Mouse (Mus musculus) forebrain, embryonic 16.5 days (tissue): Measurements from ENCODE around the gene Tex30. TPM values are rescaled to one million over a fixed set of nuclear protein-coding genes. Genes with fewer than 3 reads are reported as not detected.

Source experiments
- ATAC-seq: fragments of 200-750 bp; cut with Nextera tagmentation; 2 replicates; pipeline ENCODE4 v1.8.0; 2017; ENCODE audit warnings: mild to moderate bottlenecking, moderate library complexity
- H3K27ac ChIP-seq: fragments of 300-500 bp; sonication (generic); 2 replicates; pipeline ENCODE4 v1.5.1; 2014; ENCODE audit warnings: low read length, control low read depth
- H3K27me3 ChIP-seq: fragments of 300-500 bp; sonication (generic); replicated peaks from 2 replicates; pipeline ENCODE4 v1.6.1; 2014; ENCODE audit warnings: low read length; ENCODE audit not compliant: control insufficient read depth, insufficient read depth
- H3K36me3 ChIP-seq: fragments of 300-500 bp; sonication (generic); 2 replicates; pipeline ENCODE4 v1.6.1; 2014; ENCODE audit not compliant: control insufficient read depth, insufficient read depth
- H3K4me1 ChIP-seq: fragments of 300-500 bp; sonication (generic); replicated peaks from 2 replicates; pipeline ENCODE4 v1.6.1; 2014; ENCODE audit warnings: low read length; ENCODE audit not compliant: control insufficient read depth, insufficient read depth
- H3K4me2 ChIP-seq: fragments of 300-500 bp; sonication (generic); 2 replicates; pipeline ENCODE4 v1.6.1; 2014; ENCODE audit warnings: mild to moderate bottlenecking, low read length, control low read depth
- H3K4me3 ChIP-seq: fragments of 300-500 bp; sonication (generic); replicated peaks from 2 replicates; pipeline ENCODE4 v1.5.1; 2014; ENCODE audit warnings: mild to moderate bottlenecking, low read length, control low read depth
- H3K9ac ChIP-seq: fragments of 300-500 bp; sonication (generic); replicated peaks from 2 replicates; pipeline ENCODE4 v1.6.1; 2014; ENCODE audit warnings: low read depth, low read length, control low read depth
- H3K9me3 ChIP-seq: fragments of 300-500 bp; sonication (generic); 2 replicates; pipeline ENCODE4 v1.6.1; 2016; ENCODE audit warnings: low read length; ENCODE audit not compliant: control insufficient read depth
- WGBS: fragments of 180-500 bp; shearing (Covaris S2); extraction: QIAGEN DNeasy Blood & Tissue Kit; methylation state at CpG from one replicate; pipeline ENCODE4 v1.1.7; 2014; 5-methylcytosine and 5-hydroxymethylcytosine counted together
- polyA plus RNA-seq: library from polyadenylated mRNA; unstranded; fragments of >200 nt; fragmentation: Nextera tagmentation; extraction: Ambion mirVana; gene quantifications from 2 replicates; pipeline ENCODE4 v1.2.1, GENCODE M21; 2015

The Tex30 gene
- 64.6 and 75.4 TPM in 2 replicates for polyA plus RNA-seq

DNA sequence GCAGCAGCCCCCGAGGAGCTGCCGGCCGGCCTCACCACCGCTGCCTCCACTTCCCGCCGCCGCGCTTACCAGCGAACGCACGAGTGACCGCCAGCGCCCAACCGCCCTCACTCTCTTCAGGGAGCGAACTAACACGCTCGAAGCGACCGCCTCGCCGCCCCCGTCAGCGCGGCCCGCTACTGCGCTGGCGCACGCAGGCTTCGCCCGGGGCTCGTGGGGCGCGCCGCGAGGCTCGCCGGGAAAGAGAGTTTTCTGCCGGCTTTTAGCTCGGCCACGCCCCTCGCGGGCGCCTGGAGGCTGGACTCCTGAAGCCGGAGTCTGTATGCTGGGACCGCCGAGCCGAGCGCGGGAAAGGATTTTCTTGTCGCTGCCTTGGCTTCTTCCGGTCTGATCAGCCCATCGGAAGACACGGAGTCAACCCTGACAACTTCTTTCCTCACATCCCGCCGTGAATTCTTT lies at the start of gene Tex30:
TSS of gene Tex30 (minus strand) at position 183 of the 459 bp plus-strand sequence.
- no peaks in the 10 kb centered on the region for H3K9me3 ChIP-seq
- peak; percentile 99 for ATAC-seq
- peaks cover 9% of the 10 kb centered on the region for H3K4me1 ChIP-seq
- H3K4me2 ChIP-seq, result peak within 1 kb of the TSS; percentile 69
- peak within 1 kb of the TSS; percentile 85 for H3K27ac ChIP-seq
- peaks cover 2% of the 10 kb centered on the region; the same call in 1 of the 2 replicates for H3K36me3 ChIP-seq
- 0% methylated on average over 52 of the region's 55 CpGs for WGBS
- peak within 1 kb of the TSS; percentile 89 for H3K4me3 ChIP-seq
- H3K9ac ChIP-seq, result peak within 1 kb of the TSS; percentile 81
- H3K27me3 ChIP-seq, result no peaks in the 10 kb centered on the region

DNA sequence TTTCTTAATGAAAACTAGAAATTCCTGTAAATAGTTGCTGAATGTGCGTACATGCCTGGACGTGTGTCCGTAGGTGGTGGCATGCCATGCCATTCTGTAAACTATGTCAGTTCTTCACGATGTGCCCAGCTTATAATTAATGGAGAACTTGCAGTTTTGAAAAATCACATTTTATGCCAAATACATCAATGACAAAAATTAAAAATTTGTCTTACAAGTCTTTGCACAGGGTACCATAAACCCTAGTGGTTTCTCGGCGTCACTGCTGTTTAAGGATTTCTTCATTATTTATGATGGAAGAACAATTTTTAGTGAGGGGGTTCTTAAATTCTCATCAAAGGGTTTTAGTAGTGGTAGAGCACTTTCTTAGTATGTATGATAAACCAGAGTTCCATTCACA lies 46.5 kb upstream of the Tex30 start:
- 20% methylated on average over 6 of the region's 6 CpGs for WGBS
- Histone ChIP-seq H3K4me3 (peak overlapping the region; percentile 58), H3K27ac (no peak overlapping the region), H3K36me3 (no peaks in the 10 kb centered on the region), H3K4me2 (peak overlapping the region; percentile 78), H3K9me3 (no peaks in the 10 kb centered on the region), H3K27me3 (no peaks in the 10 kb centered on the region), H3K9ac (peak overlapping the region; percentile 82; the same call in 1 of the 2 replicates), H3K4me1 (peaks cover 4% of the 10 kb centered on the region; the same call in 1 of the 2 replicates)
- no peak for ATAC-seq

DNA sequence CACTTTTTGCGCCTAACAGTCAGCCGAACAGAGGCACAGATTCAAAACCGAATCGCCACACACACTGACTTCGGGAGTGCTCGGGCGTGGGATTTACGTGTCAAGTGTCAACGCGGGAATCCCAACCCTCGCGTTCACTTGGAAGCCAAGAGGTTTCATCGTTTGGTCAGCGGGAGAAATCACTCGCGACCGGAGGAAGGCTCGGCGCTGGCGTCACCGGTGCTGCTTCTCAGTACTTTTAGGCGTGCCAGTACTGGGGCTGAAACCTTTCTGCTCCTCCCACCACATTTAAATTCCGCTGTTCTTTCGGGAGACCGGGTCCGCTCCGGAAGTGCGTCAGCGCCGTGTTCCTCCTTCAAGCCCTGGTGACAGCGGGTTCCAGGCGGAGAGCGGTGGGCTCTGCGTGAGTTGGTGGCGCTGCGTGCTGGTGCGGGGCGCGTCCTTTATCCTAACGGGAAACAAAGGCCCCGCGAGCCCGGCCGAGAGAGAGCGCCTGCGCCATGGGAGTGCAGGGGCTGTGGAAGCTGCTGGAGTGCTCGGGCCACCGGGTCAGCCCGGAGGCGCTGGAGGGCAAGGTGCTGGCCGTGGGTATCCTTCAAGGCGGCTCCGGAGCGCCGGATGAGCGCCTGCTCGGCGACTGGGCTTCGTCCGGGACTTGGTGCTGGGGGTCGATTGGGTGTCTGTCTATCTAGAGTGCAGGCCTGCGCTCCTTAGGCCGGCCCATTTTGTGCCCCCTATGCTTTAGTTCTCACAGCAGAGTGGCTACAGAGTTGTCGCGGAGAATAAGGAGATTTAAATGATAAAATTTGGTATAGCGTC lies 45.5 kb upstream of the Tex30 start, which contains the start of gene Ercc5:
TSS of gene Ercc5 (plus strand) at position 182 of the 819 bp plus-strand sequence.
- WGBS, result under 1% methylated on average over 66 of the region's 66 CpGs
- Histone ChIP-seq H3K4me3 (peak within 1 kb of the TSS; percentile 58), H3K9me3 (no peaks in the 10 kb centered on the region), H3K4me1 (peaks cover 4% of the 10 kb centered on the region; the same call in 1 of the 2 replicates), H3K4me2 (peak within 1 kb of the TSS; percentile 78), H3K9ac (peak within 1 kb of the TSS; percentile 82), H3K27ac (peak within 1 kb of the TSS; percentile 95), H3K27me3 (no peaks in the 10 kb centered on the region), H3K36me3 (peaks cover 6% of the 10 kb centered on the region; the same call in 1 of the 2 replicates)
- ATAC-seq, result peak; percentile 98

DNA sequence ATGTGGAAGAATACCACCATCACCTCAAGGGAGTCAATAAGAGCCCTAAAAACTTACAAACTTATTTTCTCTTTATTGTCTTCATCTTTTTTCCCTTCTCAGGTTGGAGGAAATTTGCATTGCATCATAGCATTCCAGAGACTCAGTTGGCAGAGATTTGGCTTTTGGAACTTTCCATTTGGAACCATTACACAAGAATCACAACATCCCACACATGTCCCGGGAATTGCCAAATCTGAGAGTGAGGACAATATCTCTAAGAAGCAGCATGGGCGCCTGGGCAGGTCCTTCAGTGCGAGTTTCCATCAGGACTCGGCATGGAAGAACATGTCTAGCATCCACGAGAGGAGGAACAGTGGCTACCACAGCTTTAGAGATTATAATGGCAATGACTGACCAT lies 40.5 kb upstream of the Tex30 start:
- Histone ChIP-seq H3K9ac (no peak overlapping the region), H3K4me3 (no peak overlapping the region), H3K4me2 (no peak overlapping the region), H3K36me3 (peaks cover 15% of the 10 kb centered on the region), H3K27me3 (no peaks in the 10 kb centered on the region), H3K27ac (no peak overlapping the region), H3K9me3 (no peaks in the 10 kb centered on the region), H3K4me1 (0 out of 2 replicates have a peak, but pooled peaks cover 4% of the 10 kb centered on the region)
- 94% methylated on average over 5 of the region's 5 CpGs for WGBS
- ATAC-seq, result no peak

DNA sequence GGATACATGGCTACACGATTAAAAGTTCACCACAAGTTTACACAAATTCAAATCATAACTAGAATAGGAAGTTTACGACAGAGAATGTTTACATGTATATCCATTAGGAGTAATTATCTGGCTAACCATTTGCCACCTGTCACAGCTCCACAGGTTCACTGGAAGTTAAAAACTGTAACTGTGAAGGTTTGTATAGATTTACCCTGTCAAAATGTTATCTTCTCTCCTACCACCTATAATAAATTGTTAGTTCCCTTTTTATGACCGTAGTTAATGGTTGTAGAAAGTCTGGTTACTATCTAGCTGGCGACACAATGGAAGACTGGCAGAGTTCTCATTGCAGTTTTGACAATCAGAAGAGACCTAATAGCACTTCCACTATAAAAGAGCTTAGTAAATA lies 38.0 kb upstream of the Tex30 start:
- no peak overlapping the region for H3K4me3 ChIP-seq
- H3K36me3 ChIP-seq, result peaks cover 16% of the 10 kb centered on the region
- no peaks in the 10 kb centered on the region for H3K4me1 ChIP-seq
- no peaks in the 10 kb centered on the region for H3K9me3 ChIP-seq
- H3K9ac ChIP-seq, result no peak overlapping the region
- H3K27ac ChIP-seq, result no peak overlapping the region
- 94% methylated on average over 4 of the region's 4 CpGs for WGBS
- no peak overlapping the region for H3K4me2 ChIP-seq
- no peak for ATAC-seq
- H3K27me3 ChIP-seq, result no peaks in the 10 kb centered on the region

DNA sequence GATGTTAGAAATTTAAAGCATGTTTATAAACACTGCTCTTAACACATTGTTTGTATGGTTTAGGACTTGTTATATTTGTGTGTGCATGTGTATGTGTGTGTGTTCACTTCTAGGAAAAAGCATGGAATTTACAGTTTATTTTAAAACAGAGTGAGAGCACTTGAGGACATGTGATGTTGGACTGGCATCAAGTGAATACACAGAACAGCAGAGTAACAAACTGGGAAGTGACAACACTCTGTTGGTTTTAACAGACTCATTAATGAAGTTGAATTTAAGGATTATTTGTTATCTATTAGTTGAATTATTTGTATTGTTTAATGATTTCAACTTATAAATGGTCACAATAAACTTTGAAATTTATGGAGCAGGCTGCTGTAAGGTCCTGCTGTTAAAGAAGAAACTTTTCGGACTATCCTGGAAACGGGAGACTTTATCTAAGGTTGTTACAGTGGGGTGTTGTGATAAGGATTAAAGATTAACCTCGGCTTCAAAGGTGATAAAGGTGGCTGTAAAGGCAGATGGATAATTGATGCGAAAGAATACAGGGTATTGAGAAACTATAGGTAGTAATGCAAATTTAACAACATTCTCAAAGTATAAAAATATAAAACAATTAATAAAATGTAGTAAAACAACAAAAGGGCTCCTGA lies 27.8 kb upstream of the Tex30 start:
- Histone ChIP-seq H3K27ac (no peak overlapping the region), H3K36me3 (peaks cover 20% of the 10 kb centered on the region), H3K4me3 (no peak overlapping the region), H3K4me2 (no peak overlapping the region), H3K27me3 (no peaks in the 10 kb centered on the region), H3K9ac (no peak overlapping the region), H3K9me3 (no peaks in the 10 kb centered on the region), H3K4me1 (no peaks in the 10 kb centered on the region)
- ATAC-seq, result no peak
- WGBS, result 97% methylated on average over 4 of the region's 4 CpGs

DNA sequence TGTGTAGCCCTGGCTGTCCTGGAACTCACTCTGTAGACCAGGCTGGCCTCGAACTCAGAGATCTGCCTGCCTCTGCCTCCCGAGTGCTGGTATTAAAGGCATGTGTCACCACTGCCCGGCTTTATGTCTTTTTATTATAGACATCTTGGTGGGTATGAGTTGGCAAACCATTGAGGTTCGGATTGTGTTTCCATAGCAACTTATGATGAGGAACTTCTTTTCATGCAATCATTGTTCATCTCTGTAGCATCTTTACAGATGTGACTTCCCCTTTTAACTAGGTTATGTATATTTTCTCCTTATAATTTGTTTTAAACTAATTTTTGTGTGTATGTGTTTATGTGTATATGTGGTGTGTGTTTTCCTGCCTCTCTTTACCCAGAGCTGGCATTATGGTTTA lies 23.3 kb upstream of the Tex30 start:
- Histone ChIP-seq H3K4me3 (no peak overlapping the region), H3K36me3 (peaks cover 11% of the 10 kb centered on the region), H3K4me2 (no peak overlapping the region), H3K27ac (no peak overlapping the region), H3K4me1 (peaks cover 5% of the 10 kb centered on the region), H3K27me3 (no peaks in the 10 kb centered on the region), H3K9me3 (no peaks in the 10 kb centered on the region), H3K9ac (no peak overlapping the region)
- WGBS, result 90% methylated on average over 4 of the region's 4 CpGs
- ATAC-seq, result no peak

DNA sequence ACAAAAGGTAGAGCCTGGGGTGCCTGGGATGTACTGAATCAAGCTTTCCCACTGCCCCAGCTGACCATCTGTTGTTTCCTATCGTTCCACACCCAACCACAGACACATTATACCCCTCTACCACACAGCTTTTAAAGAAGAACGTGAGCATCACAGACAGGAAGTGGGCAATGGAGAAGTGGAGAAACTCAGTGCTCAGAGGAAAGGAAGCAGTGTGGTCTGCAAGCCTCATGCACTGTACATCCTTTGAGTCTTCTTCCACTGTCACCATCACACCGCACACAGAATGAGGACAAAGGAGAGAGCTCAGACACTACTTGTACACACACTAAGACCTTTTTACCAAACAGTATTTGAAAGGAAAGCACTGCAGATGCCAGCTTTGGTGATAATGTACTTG lies 20.0 kb upstream of the Tex30 start:
- Histone ChIP-seq H3K9ac (no peak overlapping the region), H3K4me3 (no peak overlapping the region)
- 86% methylated on average over 3 of the region's 3 CpGs for WGBS

DNA sequence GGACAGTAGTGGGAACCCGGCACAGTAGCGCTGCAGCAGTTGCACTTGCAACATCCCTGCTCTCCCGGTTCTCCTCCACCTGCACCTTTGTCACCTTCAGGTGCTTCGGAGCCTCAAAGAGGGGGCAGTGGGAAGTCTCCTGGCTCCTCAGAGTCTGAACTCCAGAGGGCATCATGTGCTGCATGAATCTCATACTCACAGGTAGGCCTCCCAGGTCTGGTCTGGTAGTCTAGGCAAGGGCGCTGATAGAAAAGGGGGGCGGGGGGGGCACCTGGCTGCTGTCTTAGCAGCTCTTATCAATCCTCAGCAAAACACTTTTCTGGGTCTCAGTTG lies 17.8 kb upstream of the Tex30 start:
- Histone ChIP-seq H3K9ac (peak overlapping the region; percentile 92), H3K4me1 (peaks cover 11% of the 10 kb centered on the region), H3K9me3 (no peaks in the 10 kb centered on the region), H3K4me3 (peak overlapping the region; percentile 65), H3K27ac (peak overlapping the region; percentile 96), H3K4me2 (peak overlapping the region; percentile 75), H3K36me3 (no peaks in the 10 kb centered on the region), H3K27me3 (no peaks in the 10 kb centered on the region)
- WGBS, result 2% methylated on average over 6 of the region's 6 CpGs
- ATAC-seq, result no peak; the same call in 1 of the 2 replicates

More for the DNA sequence above, 20.0 kb upstream of the Tex30 start:
- H3K4me1 ChIP-seq, result peaks cover 11% of the 10 kb centered on the region
- no peak overlapping the region for H3K4me2 ChIP-seq
- H3K36me3 ChIP-seq, result peaks cover 3% of the 10 kb centered on the region; the same call in 1 of the 2 replicates
- H3K27me3 ChIP-seq, result no peaks in the 10 kb centered on the region
- H3K9me3 ChIP-seq, result no peaks in the 10 kb centered on the region
- no peak overlapping the region for H3K27ac ChIP-seq
- no peak for ATAC-seq
